Mouse (Mus musculus) liver, adult 2 months (tissue): ENCODE results near the gene Cavin3.

Experiments used
- CTCF ChIP-seq: fragments of 200-500 bp; IDR thresholded peaks from 2 replicates; pipeline ENCODE4 v1.5.1; 2011; ENCODE audit warnings: low read depth, low read length, control low read depth
- POLR2A ChIP-seq: fragments of 200-500 bp; IDR thresholded peaks from 2 replicates; pipeline ENCODE4 v1.6.1; 2011; ENCODE audit warnings: low read length, control low read depth; ENCODE audit not compliant: insufficient read depth; ENCODE audit errors: extremely low read depth

DNA sequence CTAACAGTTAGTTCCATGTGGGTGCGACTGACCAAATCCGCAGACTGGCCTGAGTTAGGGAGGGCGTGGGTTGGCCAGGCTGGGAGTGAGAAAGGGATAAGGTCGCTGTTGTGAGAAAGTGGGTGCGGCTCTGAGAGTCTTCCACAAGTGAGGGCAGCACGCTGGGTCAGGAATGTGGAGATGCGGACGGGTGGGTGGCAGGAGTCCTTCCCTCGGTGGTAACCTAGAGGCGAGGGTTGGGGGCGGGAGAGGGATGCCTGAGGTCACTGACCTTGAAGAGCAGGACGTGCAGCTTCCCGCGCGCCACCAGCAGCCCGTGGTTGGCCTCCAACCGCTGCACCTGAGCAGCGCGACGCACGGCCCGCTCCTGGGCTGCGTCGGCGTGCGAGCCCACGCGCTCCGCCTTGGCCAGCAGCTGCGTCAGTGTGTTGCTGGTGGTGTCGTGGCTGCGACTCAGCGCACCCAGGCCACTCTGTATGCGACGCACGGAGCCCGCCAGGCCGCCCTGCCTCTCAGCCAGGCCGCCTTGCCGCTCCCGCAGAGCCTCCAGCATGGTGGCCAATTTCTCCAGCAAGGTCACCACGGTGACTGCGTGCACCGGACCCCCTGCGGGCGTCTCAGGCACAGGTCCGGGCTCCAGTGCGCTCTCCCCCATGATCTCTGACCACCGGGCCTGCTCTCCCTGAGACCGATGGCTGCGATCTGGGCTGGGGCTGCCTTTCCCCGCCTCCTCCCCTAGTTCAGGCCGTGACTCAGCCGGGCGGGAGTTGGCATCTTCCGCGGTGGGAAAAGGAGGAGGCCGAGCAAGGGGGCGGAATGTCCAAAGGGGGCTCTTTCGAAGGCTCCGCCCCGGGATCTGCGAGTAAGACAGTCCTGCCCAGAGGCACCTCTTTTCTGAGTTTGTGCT is at the start of gene Cavin3:
- TF ChIP-seq POLR2A (no peak), CTCF (no peak)
